In the genomic region with DNA sequence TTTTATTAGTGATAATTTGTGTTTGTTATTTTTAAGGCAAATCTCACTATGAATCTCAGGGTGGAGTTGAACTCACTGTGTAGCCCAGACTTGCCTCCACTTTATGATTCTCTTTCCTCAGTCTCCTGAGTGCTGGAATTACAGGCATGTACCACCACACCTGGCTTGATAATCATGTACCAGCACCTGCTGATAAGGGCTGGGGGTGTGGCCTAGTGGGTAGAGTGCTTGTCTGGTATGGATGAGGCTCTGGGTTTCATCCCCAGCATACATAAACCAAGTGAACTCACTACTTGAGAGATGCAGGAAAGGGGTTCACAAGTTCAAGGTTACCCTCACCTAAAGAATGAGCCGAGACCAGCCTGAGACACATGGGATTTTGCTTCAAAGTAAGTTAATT, we compare ENCODE assay signal across 32 mouse cellular contexts. TPM values are rescaled to one million over a fixed set of nuclear protein-coding genes. Genes with fewer than 3 reads are reported as not detected.
DNase-seq lines count a peak whose midpoint lies in the region; ATAC-seq and TF ChIP-seq lines count a peak whose summit lies in the region.
"Had no signal": no experiment of that assay in that cellular context is flagged by ENCODE, and none has a peak within 500 bp of the region (broad histone marks: within the 10 kb centered on the region; RNA-seq: fewer than 3 reads in every experiment).

No protein-coding gene starts in this region.

- peaks cover 3% of the 10 kb centered on the region; the same call in 1 of the 2 replicates for H3K4me1 ChIP-seq in heart, embryonic 15.5 days (replicated peaks)
- H3K4me1 ChIP-seq in liver, embryonic 12.5 days: peaks cover 30% of the 10 kb centered on the region
- H3K4me1 ChIP-seq in liver, postnatal 0 days (ENCODE audit: insufficient read depth): no peaks in the 10 kb centered on the region
- H3K4me1 ChIP-seq in liver, embryonic 16.5 days (ENCODE audit: control insufficient read depth, low read depth, low read length): peaks cover 5% of the 10 kb centered on the region
- H3K4me1 ChIP-seq: embryonic facial prominence, embryonic 13.5 days; forebrain, embryonic 13.5 days; hindbrain, embryonic 10.5 days; hindbrain, embryonic 13.5 days had no signal

- no peak for DNase-seq in heart, postnatal 14 days
- no peak for DNase-seq in liver, postnatal 0 days
- DNase-seq in adrenal gland, adult 2 months: no peak
- DNase-seq: adrenal gland, adult 8-10 months; adrenal gland, postnatal 25 days; B cell, adult 2 months; cerebellum, adult 11-12 months; cerebellum, adult 8-10 months; cerebellum, postnatal 10 days; cerebellum, postnatal 36 days; embryo, embryonic 11 days; gastrocnemius, adult 2 months; gastrocnemius, postnatal 14 days; heart, adult 18-20 months; heart, postnatal 36 days; kidney, adult 11 months had no signal

- intact Hi-C loops in heart, postnatal 14 days (cut with DNase I): loop anchor here (5.0 kb wide), 1 partner anchor 325 kb away; no protein-coding TSS in a partner anchor

- no peak overlapping the region for H3K4me2 ChIP-seq in heart, embryonic 15.5 days
- no peak overlapping the region for H3K4me2 ChIP-seq in liver, embryonic 12.5 days
- no peak overlapping the region for H3K4me2 ChIP-seq in liver, postnatal 0 days (ENCODE audit: low read depth, low read length)
- H3K4me2 ChIP-seq in liver, embryonic 16.5 days (ENCODE audit: low read depth, low read length): no peak overlapping the region
- H3K4me2 ChIP-seq: embryonic facial prominence, embryonic 13.5 days; forebrain, embryonic 13.5 days; heart, embryonic 13.5 days; hindbrain, embryonic 13.5 days had no signal

- H3K36me3 ChIP-seq in heart, embryonic 15.5 days: peaks cover 31% of the 10 kb centered on the region
- peaks cover 38% of the 10 kb centered on the region for H3K36me3 ChIP-seq in liver, embryonic 12.5 days
- H3K36me3 ChIP-seq in liver, postnatal 0 days (replicated peaks; ENCODE audit: insufficient read depth, low read length): peaks cover 31% of the 10 kb centered on the region
- peaks cover 34% of the 10 kb centered on the region for H3K36me3 ChIP-seq in liver, embryonic 16.5 days (ENCODE audit: control insufficient read depth, insufficient read depth)

- TF ChIP-seq CTCF in liver, postnatal 0 days (IDR thresholded peaks at IDR 0.05; ENCODE audit: low read depth): no peak

- no peak for TF ChIP-seq EP300 in liver, postnatal 0 days (IDR thresholded peaks at IDR 0.05; ENCODE audit: low read depth)

- no peak overlapping the region for H3K4me3 ChIP-seq in heart, embryonic 15.5 days
- no peak overlapping the region for H3K4me3 ChIP-seq in liver, embryonic 12.5 days
- H3K4me3 ChIP-seq in liver, postnatal 0 days (ENCODE audit: low read depth, low read length): no peak overlapping the region
- no peak overlapping the region for H3K4me3 ChIP-seq in liver, embryonic 16.5 days (ENCODE audit: low read depth, low read length)
- H3K4me3 ChIP-seq: embryonic facial prominence, embryonic 10.5 days; embryonic facial prominence, embryonic 13.5 days; forebrain, embryonic 10.5 days; forebrain, embryonic 13.5 days; gastrocnemius, adult 2 months; heart, embryonic 13.5 days; hindbrain, embryonic 10.5 days; hindbrain, embryonic 13.5 days had no signal

- no peaks in the 10 kb centered on the region for H3K27me3 ChIP-seq in heart, embryonic 15.5 days
- 0 out of 2 replicates have a peak, but pooled peaks cover 5% of the 10 kb centered on the region for H3K27me3 ChIP-seq in liver, embryonic 12.5 days (replicated peaks)
- no peaks in the 10 kb centered on the region for H3K27me3 ChIP-seq in liver, postnatal 0 days (ENCODE audit: insufficient read depth, low read length)
- no peaks in the 10 kb centered on the region for H3K27me3 ChIP-seq in liver, embryonic 16.5 days (ENCODE audit: control insufficient read depth, insufficient read depth, low read depth, low read length)
- H3K27me3 ChIP-seq: CH12.LX; embryonic facial prominence, embryonic 13.5 days; forebrain, embryonic 13.5 days; heart, embryonic 13.5 days; hindbrain, embryonic 13.5 days had no signal

- ATAC-seq in heart, embryonic 15.5 days (replicated peaks; ENCODE audit: insufficient number of reproducible peaks, insufficient read depth, low FRiP score, low read depth): 0 out of 2 replicates have a peak, but pooled peaks have one; percentile 15
- peak; percentile 28 for ATAC-seq in liver, embryonic 12.5 days
- no peak for ATAC-seq in liver, postnatal 0 days
- ATAC-seq in liver, embryonic 16.5 days (ENCODE audit: low read depth): peak; percentile 54
- ATAC-seq: forebrain, embryonic 13.5 days; forebrain, embryonic 16.5 days; hindbrain, embryonic 16.5 days had no signal

- no peak overlapping the region for H3K9ac ChIP-seq in heart, embryonic 15.5 days
- no peak overlapping the region for H3K9ac ChIP-seq in liver, embryonic 12.5 days
- H3K9ac ChIP-seq in liver, postnatal 0 days (replicated peaks): no peak overlapping the region
- no peak overlapping the region for H3K9ac ChIP-seq in liver, embryonic 16.5 days (ENCODE audit: low read depth, low read length)
- H3K9ac ChIP-seq: embryonic facial prominence, embryonic 13.5 days; forebrain, embryonic 13.5 days; heart, embryonic 13.5 days; hindbrain, embryonic 13.5 days had no signal

- WGBS in heart, embryonic 15.5 days: 56% methylated on average over 1 of the region's 1 CpGs
- 70% methylated on average over 1 of the region's 1 CpGs for WGBS in liver, embryonic 12.5 days (ENCODE audit: insufficient replicate concordance)
- WGBS in liver, postnatal 0 days (ENCODE audit: insufficient replicate concordance): 91% methylated on average over 1 of the region's 1 CpGs
- WGBS in liver, embryonic 16.5 days (ENCODE audit: insufficient replicate concordance): 71% methylated on average over 1 of the region's 1 CpGs

- no peaks in the 10 kb centered on the region for H3K9me3 ChIP-seq in heart, embryonic 15.5 days (replicated peaks)
- H3K9me3 ChIP-seq in liver, embryonic 12.5 days (replicated peaks): no peaks in the 10 kb centered on the region
- H3K9me3 ChIP-seq in liver, postnatal 0 days (ENCODE audit: low read length): no peaks in the 10 kb centered on the region
- H3K9me3 ChIP-seq in liver, embryonic 16.5 days (replicated peaks; ENCODE audit: control insufficient read depth, low read length): no peaks in the 10 kb centered on the region
- H3K9me3 ChIP-seq: embryonic facial prominence, embryonic 10.5 days; embryonic facial prominence, embryonic 13.5 days; forebrain, embryonic 10.5 days; forebrain, embryonic 13.5 days; G1E; heart, embryonic 13.5 days; hindbrain, embryonic 10.5 days; hindbrain, embryonic 13.5 days had no signal

- H3K27ac ChIP-seq in heart, embryonic 15.5 days: no peak overlapping the region
- H3K27ac ChIP-seq in liver, embryonic 12.5 days: no peak overlapping the region; the same call in 1 of the 2 replicates
- H3K27ac ChIP-seq in liver, postnatal 0 days (ENCODE audit: low read depth): no peak overlapping the region
- H3K27ac ChIP-seq in liver, embryonic 16.5 days (ENCODE audit: low read length): no peak overlapping the region
- H3K27ac ChIP-seq: embryonic facial prominence, embryonic 10.5 days; embryonic facial prominence, embryonic 13.5 days; forebrain, embryonic 10.5 days; forebrain, embryonic 13.5 days; gastrocnemius, adult 2 months; heart, embryonic 13.5 days; hindbrain, embryonic 10.5 days; hindbrain, embryonic 13.5 days had no signal

RNA-seq across cellular contexts. Expression of a gene that starts 4.0 kb away (rescaled TPM):
- polyA plus RNA-seq in heart, embryonic 15.5 days (2015; fragmentation: Nextera tagmentation; extraction: Ambion mirVana): 0.09 and 0.14 TPM in 2 replicates
- total RNA-seq in heart, postnatal 14 days (2021): under 1 TPM; 0.10 to 0.24 TPM
- 0.10 and 0.11 TPM in 2 replicates for polyA plus RNA-seq in liver, embryonic 12.5 days (2016; fragmentation: Nextera tagmentation; extraction: Ambion mirVana)
- polyA plus RNA-seq in liver, postnatal 0 days (2015; fragmentation: Nextera tagmentation; extraction: Ambion mirVana): not detected in 2 replicates
- polyA plus RNA-seq in liver, embryonic 16.5 days (2015; fragmentation: Nextera tagmentation; extraction: Ambion mirVana): 0.04 TPM in 1 of 2 replicates, not detected in the other
- under 1 TPM; 0.09 to 0.10 TPM for total RNA-seq in adrenal gland, adult 2 months (2021)
- polyA plus RNA-seq in adrenal gland, adult 2 months (2012; rRNA removed): 0.02 TPM in 1 of 2 replicates, not detected in the other
- polyA plus RNA-seq: G1E had no signal

RNA-seq across cellular contexts. Expression of a gene that starts 10.9 kb away (rescaled TPM):
- 47.5 and 53.4 TPM in 2 replicates for polyA plus RNA-seq in heart, embryonic 15.5 days (2015; fragmentation: Nextera tagmentation; extraction: Ambion mirVana)
- total RNA-seq in heart, postnatal 14 days (2021): 100 to 1,000 TPM in 1 of 2 experiments, 10 to 100 TPM in 1; 90.2 to 105 TPM
- 60.8 and 62.2 TPM in 2 replicates for polyA plus RNA-seq in liver, embryonic 12.5 days (2016; fragmentation: Nextera tagmentation; extraction: Ambion mirVana)
- 28.7 and 31.8 TPM in 2 replicates for polyA plus RNA-seq in liver, postnatal 0 days (2015; fragmentation: Nextera tagmentation; extraction: Ambion mirVana)
- polyA plus RNA-seq in liver, embryonic 16.5 days (2015; fragmentation: Nextera tagmentation; extraction: Ambion mirVana): 29.1 and 35.8 TPM in 2 replicates
- total RNA-seq in adrenal gland, adult 2 months (2021): 10 to 100 TPM; 79.8 to 95.2 TPM
- polyA plus RNA-seq in adrenal gland, adult 2 months (2012; rRNA removed): 16.3 and 17.6 TPM in 2 replicates

RNA-seq across cellular contexts. Expression of a gene that starts 42.5 kb away (rescaled TPM):
- 236 and 304 TPM in 2 replicates for polyA plus RNA-seq in heart, embryonic 15.5 days (2015; fragmentation: Nextera tagmentation; extraction: Ambion mirVana)
- 100 to 1,000 TPM; 980 to 999 TPM for total RNA-seq in heart, postnatal 14 days (2021)
- 51.7 and 53.4 TPM in 2 replicates for polyA plus RNA-seq in liver, embryonic 12.5 days (2016; fragmentation: Nextera tagmentation; extraction: Ambion mirVana)
- polyA plus RNA-seq in liver, postnatal 0 days (2015; fragmentation: Nextera tagmentation; extraction: Ambion mirVana): 271 and 289 TPM in 2 replicates
- 133 and 157 TPM in 2 replicates for polyA plus RNA-seq in liver, embryonic 16.5 days (2015; fragmentation: Nextera tagmentation; extraction: Ambion mirVana)
- 100 to 1,000 TPM; 711 to 911 TPM for total RNA-seq in adrenal gland, adult 2 months (2021)
- 58.0 and 61.0 TPM in 2 replicates for polyA plus RNA-seq in adrenal gland, adult 2 months (2012; rRNA removed)

RNA-seq across cellular contexts. Expression of a gene that starts 57.9 kb away (rescaled TPM):
- polyA plus RNA-seq in heart, embryonic 15.5 days (2015; fragmentation: Nextera tagmentation; extraction: Ambion mirVana): 0.11 and 0.15 TPM in 2 replicates
- not detected for total RNA-seq in heart, postnatal 14 days (2021)
- 5.3 and 6.4 TPM in 2 replicates for polyA plus RNA-seq in liver, embryonic 12.5 days (2016; fragmentation: Nextera tagmentation; extraction: Ambion mirVana)
- polyA plus RNA-seq in liver, postnatal 0 days (2015; fragmentation: Nextera tagmentation; extraction: Ambion mirVana): 0.40 and 0.66 TPM in 2 replicates
- polyA plus RNA-seq in liver, embryonic 16.5 days (2015; fragmentation: Nextera tagmentation; extraction: Ambion mirVana): 2.2 and 2.4 TPM in 2 replicates
- not detected for total RNA-seq in adrenal gland, adult 2 months (2021)
- polyA plus RNA-seq in adrenal gland, adult 2 months (2012; rRNA removed): not detected in 2 replicates
- total RNA-seq: adrenal gland, adult 8-10 months; adrenal gland, postnatal 25 days; gastrocnemius, postnatal 14 days; gastrocnemius, postnatal 4 days; heart, adult 18-20 months; heart, postnatal 36 days had no signal
- polyA plus RNA-seq: cortical plate, adult 2 months; forebrain, embryonic 13.5 days; forebrain, embryonic 16.5 days had no signal
